Comparison of ENCODE assay signal across 23 mouse cellular contexts in genomic region chr3:142535667-142536066, GRCm38 (mm10). TPM values are rescaled to one million over a fixed set of nuclear protein-coding genes. Genes with fewer than 3 reads are reported as not detected.
A peak's percentile ranks its signal among the peaks of the same experiment; 100 is the strongest.
DNase-seq lines count a peak whose midpoint lies in the region; ATAC-seq and TF ChIP-seq lines count a peak whose summit lies in the region.
"Had no signal": no experiment of that assay in that cellular context is flagged by ENCODE, and none has a peak within 500 bp of the region (broad histone marks: within the 10 kb centered on the region; RNA-seq: fewer than 3 reads in every experiment).

No protein-coding gene starts in this region.

- no peak overlapping the region for H3K9ac ChIP-seq in lung, postnatal 0 days (replicated peaks; ENCODE audit: low read depth)
- no peak overlapping the region for H3K9ac ChIP-seq in CH12.LX (ENCODE audit: insufficient read depth, low read depth)

- dilution Hi-C loops in CH12.LX (cut with MboI; ENCODE audit: extremely low pct_ligation_motif_present, extremely low pct_unique_long_range_greater_than_20kb, low sequenced_read_pairs): no loop called here

- H3K4me3 ChIP-seq in lung, postnatal 0 days (ENCODE audit: low read depth, low read length): no peak overlapping the region
- H3K4me3 ChIP-seq in CH12.LX (replicated peaks in 1 of 3; ENCODE audit: low read depth in 2 of 3, low read length in 2 of 3, poor library complexity in 1 of 3): no peak overlapping the region

- H3K27me3 ChIP-seq in lung, postnatal 0 days (replicated peaks; ENCODE audit: insufficient read depth, low read length): no peaks in the 10 kb centered on the region
- no peaks in the 10 kb centered on the region for H3K27me3 ChIP-seq in CH12.LX (replicated peaks)
- H3K27me3 ChIP-seq: Patski had no signal

- H3K4me1 ChIP-seq in lung, postnatal 0 days (ENCODE audit: insufficient read depth, low read depth, low read length): no peaks in the 10 kb centered on the region
- peaks cover 5 to 8% of the 10 kb centered on the region in 2 experiments for H3K4me1 ChIP-seq in CH12.LX (ENCODE audit: control insufficient read depth in 1 of 2, insufficient read depth in 2 of 2)

- no peaks in the 10 kb centered on the region for H3K36me3 ChIP-seq in lung, postnatal 0 days (ENCODE audit: insufficient read depth, low read length)
- no peaks in the 10 kb centered on the region for H3K36me3 ChIP-seq in CH12.LX (replicated peaks in 1 of 2; ENCODE audit: control insufficient read depth in 1 of 2, insufficient read depth in 1 of 2, low read length in 1 of 2)
- H3K36me3 ChIP-seq: G1E had no signal

- no peak for TF ChIP-seq RAD21 in CH12.LX (IDR thresholded peaks at IDR 0.05; ENCODE audit: low read depth, low read length)

- peak; percentile 23; the same call in 1 of the 2 replicates for TF ChIP-seq EP300 in lung, postnatal 0 days (IDR thresholded peaks at IDR 0.05)
- TF ChIP-seq EP300 in CH12.LX (IDR thresholded peaks at IDR 0.05; ENCODE audit: low read length): peak; percentile 30; the same call in 1 of the 2 replicates

- no peak for TF ChIP-seq POLR2A in CH12.LX (IDR thresholded peaks at IDR 0.05; ENCODE audit: low read depth, low read length)

- H3K27ac ChIP-seq in lung, postnatal 0 days (ENCODE audit: low read length): no peak overlapping the region
- H3K27ac ChIP-seq in CH12.LX (ENCODE audit: insufficient read depth, low read depth): no peak overlapping the region

- no peak for ATAC-seq in lung, postnatal 0 days
- ATAC-seq: activated CD4-positive, CD25-positive, alpha-beta regulatory T cell, adult 4 months; CD4-positive, CD25-positive, alpha-beta regulatory T cell, adult 4 months; Patski had no signal

- DNase-seq in lung, postnatal 0 days (ENCODE audit: low spot score): peak; percentile 17
- DNase-seq in lung, adult 18-20 months: no peak
- DNase-seq in CH12.LX (ENCODE audit: extremely low read depth): no peak
- no peak for DNase-seq in right cerebral cortex, postnatal 14 days
- DNase-seq: adrenal gland, adult 2 months; adrenal gland, adult 8-10 months; adrenal gland, postnatal 10 days; adrenal gland, postnatal 14 days; adrenal gland, postnatal 25 days; adrenal gland, postnatal 36 days; B cell, adult 2 months; cerebellum, adult 11 months; cerebellum, adult 11-12 months; cerebellum, adult 18-20 months; cerebellum, adult 2 months had no signal

- H3K79me2 ChIP-seq in CH12.LX (replicated peaks; ENCODE audit: control insufficient read depth, extremely low read depth, insufficient read depth, poor library complexity, severe bottlenecking): no peaks in the 10 kb centered on the region

- 57% methylated on average over 1 of the region's 1 CpGs for WGBS in lung, postnatal 0 days

- no peaks in the 10 kb centered on the region for H3K9me3 ChIP-seq in lung, postnatal 0 days (ENCODE audit: low read length)
- no peaks in the 10 kb centered on the region for H3K9me3 ChIP-seq in CH12.LX (replicated peaks; ENCODE audit: low read length)
- H3K9me3 ChIP-seq: G1E had no signal

- H3K4me2 ChIP-seq in lung, postnatal 0 days (replicated peaks; ENCODE audit: low read depth, low read length): no peak overlapping the region
- no peak overlapping the region for H3K4me2 ChIP-seq in CH12.LX (ENCODE audit: insufficient read depth, low read depth, poor library complexity, severe bottlenecking)

- TF ChIP-seq CTCF in lung, postnatal 0 days (IDR thresholded peaks at IDR 0.05): no peak
- no peak for TF ChIP-seq CTCF in CH12.LX (conservative IDR thresholded peaks at IDR 0.05 in 1 of 2, IDR thresholded peaks at IDR 0.05 in 1 of 2; ENCODE audit: low read depth in 2 of 2, low read length in 2 of 2)

- in situ Hi-C loops in CH12.LX (cut with MboI; ENCODE audit: low pct_ligation_motif_present, low pct_unique_long_range_greater_than_20kb, low sequenced_read_pairs): no loop called here

TF ChIP-seq in CH12.LX, 34 proteins besides CTCF, POLR2A, EP300 and RAD21:
- peak; percentile 53; the same call in 1 of the 2 replicates for TF ChIP-seq JUND (conservative IDR thresholded peaks at IDR 0.05; ENCODE audit: low read depth, low read length)
- no peak for TF ChIP-seq PAX5 (IDR thresholded peaks at IDR 0.05; ENCODE audit: low read length)
- TF ChIP-seq POLR2AphosphoS2 (IDR thresholded peaks at IDR 0.05; ENCODE audit: low read depth, low read length): no peak
- TF ChIP-seq MAFK (IDR thresholded peaks at IDR 0.05; ENCODE audit: insufficient replicate concordance, low read length): no peak
- no peak for TF ChIP-seq E2F4 (IDR thresholded peaks at IDR 0.05; ENCODE audit: insufficient replicate concordance, low read depth, low read length)
- TF ChIP-seq MAX (IDR thresholded peaks at IDR 0.05; ENCODE audit: low read length): no peak
- no peak for TF ChIP-seq RCOR1 (conservative IDR thresholded peaks at IDR 0.05; ENCODE audit: low read depth, low read length)
- TF ChIP-seq ZKSCAN1 (IDR thresholded peaks at IDR 0.05; ENCODE audit: borderline replicate concordance, low read depth, low read length): no peak
- TF ChIP-seq JUN (IDR thresholded peaks at IDR 0.05; ENCODE audit: insufficient read depth, low read depth, low read length): peak; percentile 85
- TF ChIP-seq USF1 (IDR thresholded peaks at IDR 0.05; ENCODE audit: low read depth, low read length): no peak
- no peak for TF ChIP-seq NELFE (IDR thresholded peaks at IDR 0.05; ENCODE audit: low read depth, low read length)
- TF ChIP-seq MEF2A (IDR thresholded peaks at IDR 0.05; ENCODE audit: borderline replicate concordance, low read depth, low read length): peak; percentile 78

RNA-seq across cellular contexts. Expression of gene Gbp7, which starts 5.5 kb away (rescaled TPM):
- polyA plus RNA-seq in lung, postnatal 0 days (2015; fragmentation: Nextera tagmentation; extraction: Ambion mirVana): 12.6 and 15.6 TPM in 2 replicates
- total RNA-seq in CH12.LX (2012; rRNA removed): 5.7 and 8.1 TPM in 2 replicates
- total RNA-seq in CH12.LX (2014; rRNA removed): 2.7 and 2.8 TPM in 2 replicates
- polyA plus RNA-seq in CH12.LX (2012; ENCODE audit: insufficient read length, low read depth): 2.5 and 2.7 TPM in 2 replicates
- polyA plus RNA-seq: C2C12 had no signal

RNA-seq across cellular contexts. Expression of gene Gbp3, which starts 24.2 kb away (rescaled TPM):
- 7.5 and 7.8 TPM in 2 replicates for polyA plus RNA-seq in lung, postnatal 0 days (2015; fragmentation: Nextera tagmentation; extraction: Ambion mirVana)
- 80.8 and 91.4 TPM in 2 replicates for total RNA-seq in CH12.LX (2012; rRNA removed)
- 89.0 and 99.1 TPM in 2 replicates for total RNA-seq in CH12.LX (2014; rRNA removed)
- 90.6 and 111 TPM in 2 replicates for polyA plus RNA-seq in CH12.LX (2012; ENCODE audit: insufficient read length, low read depth)
- polyA plus RNA-seq: G1E had no signal

RNA-seq across cellular contexts. Expression of gene Gbp5, which starts 41.9 kb away (rescaled TPM):
- 0.27 and 0.44 TPM in 2 replicates for polyA plus RNA-seq in lung, postnatal 0 days (2015; fragmentation: Nextera tagmentation; extraction: Ambion mirVana)
- total RNA-seq in CH12.LX (2012; rRNA removed) (8.3 and 16.1 TPM in 2 replicates), CH12.LX (2014; rRNA removed) (1.3 and 1.8 TPM in 2 replicates)
- polyA plus RNA-seq in CH12.LX (2012; ENCODE audit: insufficient read length, low read depth): 4.7 and 4.8 TPM in 2 replicates
- total RNA-seq: ES-E14, MEL had no signal
- polyA plus RNA-seq: C2C12, G1E had no signal

RNA-seq across cellular contexts. Expression of gene Gbp2b, which starts 59.0 kb away (rescaled TPM):
- polyA plus RNA-seq in lung, postnatal 0 days (2015; fragmentation: Nextera tagmentation; extraction: Ambion mirVana): 0.05 TPM in 2 replicates
- total RNA-seq in CH12.LX (2012; rRNA removed) (0.04 and 0.08 TPM in 2 replicates), CH12.LX (2014; rRNA removed) (0.55 and 0.74 TPM in 2 replicates)
- polyA plus RNA-seq in CH12.LX (2012; ENCODE audit: insufficient read length, low read depth): 0.41 and 0.55 TPM in 2 replicates
- total RNA-seq: MEL had no signal
- polyA plus RNA-seq: brain, embryonic 14.5 days; cerebellum, adult 2 months; G1E had no signal

Comparison
In these comparisons a context has a peak if more than half of its experiments do, and no peak if none do; other contexts are left out.
1. RNA of gene Gbp3, which starts 24.2 kb away (polyA plus RNA-seq): 90.6 to 111 TPM in CH12.LX; 7.5 to 7.8 TPM in lung, postnatal 0 days; every median in the first group is over 10 times any median in the second.